Mouse (Mus musculus) C2C12 (cell line): ENCODE measurements around the gene Dpy19l3. TPM values are rescaled to one million over a fixed set of nuclear protein-coding genes. Genes with fewer than 3 reads are reported as not detected.

ENCODE experiments used
- H3K27me3 ChIP-seq: one replicate; pipeline ENCODE4 v1.6.1; 2011; ENCODE audit not compliant: control insufficient read depth, insufficient read depth, insufficient read length
- H3K36me3 ChIP-seq: one replicate; pipeline ENCODE4 v1.6.1; 2011; ENCODE audit not compliant: control insufficient read depth, insufficient read depth
- H3K4me3 ChIP-seq: one replicate; pipeline ENCODE4 v1.5.1; 2011; ENCODE audit warnings: mild to moderate bottlenecking, control low read depth; ENCODE audit not compliant: poor library complexity, insufficient read depth, severe bottlenecking
- H3K79me2 ChIP-seq: one replicate; pipeline ENCODE4 v1.6.1; 2011; ENCODE audit not compliant: control insufficient read depth, insufficient read depth
- H3K79me3 ChIP-seq: one replicate; pipeline ENCODE4 v1.6.1; 2011; ENCODE audit warnings: low read depth, control low read depth
- H3ac ChIP-seq: one replicate; pipeline ENCODE3; 2011; ENCODE audit warnings: low read depth; ENCODE audit not compliant: control insufficient read depth, insufficient read length
- CEBPB ChIP-seq: IDR thresholded peaks from one replicate; pipeline ENCODE4 v1.6.1; 2011; ENCODE audit warnings: low read depth, mild to moderate bottlenecking, control low read depth, moderate library complexity
- CTCF ChIP-seq: IDR thresholded peaks from one replicate; pipeline ENCODE4 v1.5.1; 2011; ENCODE audit not compliant: control insufficient read depth, insufficient read depth, insufficient read length
- FOSL1 ChIP-seq: IDR thresholded peaks from one replicate; pipeline ENCODE4 v1.8.0; 2011; ENCODE audit warnings: mild to moderate bottlenecking, low read length; ENCODE audit not compliant: poor library complexity, insufficient read depth, severe bottlenecking
- MAX ChIP-seq: IDR thresholded peaks from one replicate; pipeline ENCODE4 v1.6.1; 2011; ENCODE audit warnings: mild to moderate bottlenecking, control low read depth
- MYOD1 ChIP-seq: IDR thresholded peaks from one replicate; pipeline ENCODE4 v1.6.1; 2011; ENCODE audit warnings: low read depth; ENCODE audit not compliant: control insufficient read depth, insufficient read length
- MYOG ChIP-seq: IDR thresholded peaks from one replicate; pipeline ENCODE4 v1.6.1; 2011; ENCODE audit not compliant: control insufficient read depth, insufficient read length; ENCODE audit errors: extremely low read depth
- USF1 ChIP-seq: IDR thresholded peaks from one replicate; pipeline ENCODE4 v1.6.1; 2011; ENCODE audit warnings: low read depth, mild to moderate bottlenecking, control low read depth, moderate library complexity
- long read RNA-seq, 2 experiments: library from polyadenylated mRNA; unstranded; transcript quantifications; one replicate each; pipeline ENCODE4 v2.0.0; 2019 to 2020
- polyA plus RNA-seq: library from polyadenylated mRNA; unstranded; fragments of >200 nt; fragmentation: generic; extraction: Trizol; gene quantifications from one replicate; pipeline ENCODE4 v1.2.1, GENCODE M21; 2012; ENCODE audit warnings: missing spikeins

The Dpy19l3 gene
- polyA plus RNA-seq, result 8.2 TPM
- long read RNA-seq, experiment 1, partial matches to known transcripts, result 0 of 1 reads
- long read RNA-seq, experiment 1, other reads (novel, unspliced or antisense), result 1 of 1 reads
- long read RNA-seq, experiment 2, full-length matches to known transcripts, result 24 of 38 reads
- long read RNA-seq, experiment 2, partial matches to known transcripts, result 2 of 38 reads
- long read RNA-seq, experiment 2, other reads (novel, unspliced or antisense), result 12 of 38 reads

DNA sequence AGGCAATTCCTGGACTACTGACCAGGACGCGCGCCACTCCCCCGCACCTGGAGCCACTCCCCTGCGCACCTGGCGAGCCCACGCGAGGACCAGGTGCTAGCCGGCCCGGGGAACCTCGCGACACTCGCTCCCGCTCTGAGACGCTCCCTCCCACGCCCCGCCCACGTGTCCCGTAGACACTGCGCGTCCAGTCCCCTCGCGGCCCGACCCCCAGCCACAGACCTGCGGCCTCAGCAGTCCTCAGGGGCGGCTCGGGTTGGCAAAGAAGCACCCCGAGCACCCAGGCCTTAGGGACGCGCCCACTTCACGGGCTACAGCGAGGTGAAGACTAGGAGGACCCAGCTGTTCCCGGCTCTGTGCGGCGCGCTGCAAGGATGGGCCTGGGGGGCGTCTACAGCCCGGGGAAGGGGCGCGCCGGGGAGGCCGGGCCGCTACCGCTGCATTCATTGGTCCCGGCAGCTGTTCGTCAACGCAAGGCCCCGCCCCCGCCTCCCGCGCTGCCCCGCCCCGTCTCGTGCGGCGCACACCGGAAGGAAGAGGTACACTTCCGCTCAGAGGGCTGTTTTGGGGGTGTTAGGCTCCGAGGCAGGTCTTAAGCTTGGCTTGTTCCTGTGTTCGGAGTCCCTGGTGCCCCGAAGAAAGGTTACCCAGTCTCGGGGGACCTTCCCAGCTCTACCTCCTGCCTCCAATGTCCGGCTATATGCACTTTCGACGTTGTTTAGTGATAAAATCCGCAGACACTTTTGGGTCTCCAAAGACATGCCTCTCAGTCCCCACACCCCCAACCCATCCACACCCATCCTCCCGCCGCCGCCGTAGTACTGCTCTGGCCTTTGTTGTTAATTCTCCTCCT is at the start of gene Dpy19l3:
Gene Dpy19l3 (minus strand): TSS at position 422 of the 853 bp plus-strand sequence.
- Histone ChIP-seq H3K79me2 (no peaks in the 10 kb centered on the region), H3K79me3 (no peaks in the 10 kb centered on the region), H3K36me3 (peaks cover 4% of the 10 kb centered on the region), H3K27me3 (no peaks in the 10 kb centered on the region), H3K4me3 (peak within 1 kb of the TSS; percentile 51), H3ac (peak within 1 kb of the TSS; percentile 83)
- no peak for TF ChIP-seq MAX
- no peak for TF ChIP-seq MYOG
- TF ChIP-seq USF1, result no peak
- TF ChIP-seq CEBPB, result no peak
- TF ChIP-seq MYOD1, result no peak
- TF ChIP-seq CTCF, result no peak
- no peak for TF ChIP-seq FOSL1

DNA sequence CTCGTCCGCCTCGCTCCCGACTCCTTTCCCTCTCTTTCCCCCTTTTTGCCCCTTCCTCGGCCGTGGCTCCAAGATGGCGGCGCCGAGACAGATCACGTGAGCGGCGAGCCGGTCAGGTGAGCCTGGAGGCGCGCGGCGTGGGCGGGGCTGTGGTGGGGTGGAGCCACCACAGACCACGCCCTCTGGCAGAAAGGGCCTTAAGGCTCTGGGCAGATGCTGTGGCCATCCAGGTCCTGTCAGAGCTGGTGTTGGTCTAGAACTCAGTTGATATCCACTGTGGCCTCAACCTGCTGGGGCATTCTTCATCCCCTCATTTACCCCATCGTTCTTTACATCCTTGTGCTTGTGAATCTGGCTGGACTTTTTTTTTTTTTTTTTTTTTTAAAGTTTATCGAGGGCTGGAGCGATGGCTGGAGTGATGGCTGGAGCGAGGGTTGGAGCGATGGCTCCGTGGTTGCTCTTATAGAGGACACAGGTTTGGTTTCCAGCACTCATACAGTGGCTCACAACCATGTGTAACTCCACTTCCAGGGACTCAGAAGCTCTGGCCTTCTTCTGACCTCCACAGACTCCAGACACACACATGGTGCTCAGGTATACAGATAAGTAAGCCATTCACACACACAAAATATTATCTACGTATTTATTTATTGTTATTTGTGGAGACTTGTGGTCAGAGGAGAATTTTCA is 48.8 kb upstream of the Dpy19l3 start, which contains the start of gene Zfp507:
Gene Zfp507 (minus strand): TSS at position 98 of the 690 bp plus-strand sequence.
- peaks cover 30% of the 10 kb centered on the region for H3K36me3 ChIP-seq
- no peaks in the 10 kb centered on the region for H3K27me3 ChIP-seq
- H3K4me3 ChIP-seq, result peak within 1 kb of the TSS; percentile 64
- H3K79me2 ChIP-seq, result peaks cover 44% of the 10 kb centered on the region
- peak within 1 kb of the TSS; percentile 90 for H3ac ChIP-seq
- H3K79me3 ChIP-seq, result peaks cover 27% of the 10 kb centered on the region
- TF ChIP-seq MYOG (no peak), CTCF (no peak), MAX (peak; percentile 76), FOSL1 (no peak), USF1 (peak; percentile 95)

DNA sequence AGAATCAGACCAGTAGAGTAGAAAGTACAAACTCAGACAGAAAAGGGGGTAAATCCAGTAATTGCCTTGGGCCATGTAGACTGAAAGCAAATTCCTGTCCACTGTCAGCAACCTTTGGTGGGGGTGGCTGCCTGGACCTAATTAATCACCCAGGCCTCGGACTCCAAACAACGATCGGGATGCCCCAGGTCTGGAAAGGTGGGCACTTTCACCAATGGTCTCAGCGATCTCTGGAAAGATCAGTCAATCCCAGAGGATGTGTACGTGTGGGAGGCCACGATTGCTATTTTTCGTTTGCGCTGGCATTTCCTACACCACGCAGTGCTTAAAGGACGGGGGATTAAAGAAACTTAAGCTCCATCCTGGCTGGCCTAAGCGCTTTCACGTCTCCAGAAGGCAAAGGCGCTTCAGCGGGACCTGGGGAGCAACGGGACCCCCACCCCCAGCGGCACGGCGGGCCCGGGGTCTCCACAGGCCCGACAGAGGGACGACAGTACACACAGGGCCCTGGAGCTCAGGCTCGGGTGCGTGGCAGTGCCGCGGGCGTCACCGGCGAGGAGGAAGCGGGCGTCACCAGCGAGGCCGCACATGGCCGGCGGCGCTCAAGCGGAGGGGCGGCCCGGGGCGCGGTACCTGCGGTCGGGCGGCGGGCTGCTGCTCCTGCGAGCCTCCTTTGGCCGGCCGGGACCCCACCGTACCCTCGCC is 48.1 kb upstream of the Dpy19l3 start:
- TF ChIP-seq CTCF (no peak), USF1 (no peak), MYOD1 (no peak), MYOG (no peak), MAX (no peak), CEBPB (no peak), FOSL1 (no peak)

DNA sequence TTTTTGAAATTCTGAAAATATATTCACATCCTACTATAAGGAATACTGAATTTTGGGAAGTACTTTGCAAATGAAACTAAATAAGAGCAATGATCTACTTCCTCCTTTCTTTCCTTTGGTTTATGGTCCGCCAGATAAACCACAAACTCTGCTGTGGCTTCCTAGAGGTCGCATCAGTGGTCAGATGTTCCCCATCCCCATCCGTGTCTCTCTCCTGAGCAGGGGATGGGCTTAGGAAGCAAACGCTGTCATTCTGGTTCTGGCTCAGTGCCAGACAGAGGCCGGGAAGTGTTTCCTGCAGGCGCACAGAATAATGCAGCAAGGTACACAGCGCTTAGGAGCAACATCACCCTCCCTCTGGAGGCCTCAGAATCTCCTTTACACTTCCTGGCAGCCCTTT is 41.9 kb upstream of the Dpy19l3 start:
- H3K36me3 ChIP-seq, result peaks cover 87% of the 10 kb centered on the region
- H3ac ChIP-seq, result no peak overlapping the region
- no peaks in the 10 kb centered on the region for H3K27me3 ChIP-seq
- H3K79me3 ChIP-seq, result peaks cover 22% of the 10 kb centered on the region
- H3K4me3 ChIP-seq, result no peak overlapping the region
- TF ChIP-seq USF1 (no peak), MAX (no peak), MYOG (no peak), CEBPB (no peak), FOSL1 (no peak), MYOD1 (no peak), CTCF (no peak)
- peaks cover 51% of the 10 kb centered on the region for H3K79me2 ChIP-seq

More for the DNA sequence above, 48.1 kb upstream of the Dpy19l3 start:
- H3K79me2 ChIP-seq, result peaks cover 51% of the 10 kb centered on the region
- H3K36me3 ChIP-seq, result peaks cover 35% of the 10 kb centered on the region
- peaks cover 28% of the 10 kb centered on the region for H3K79me3 ChIP-seq
- H3ac ChIP-seq, result peak overlapping the region; percentile 90
- H3K27me3 ChIP-seq, result no peaks in the 10 kb centered on the region
- H3K4me3 ChIP-seq, result peak overlapping the region; percentile 64

DNA sequence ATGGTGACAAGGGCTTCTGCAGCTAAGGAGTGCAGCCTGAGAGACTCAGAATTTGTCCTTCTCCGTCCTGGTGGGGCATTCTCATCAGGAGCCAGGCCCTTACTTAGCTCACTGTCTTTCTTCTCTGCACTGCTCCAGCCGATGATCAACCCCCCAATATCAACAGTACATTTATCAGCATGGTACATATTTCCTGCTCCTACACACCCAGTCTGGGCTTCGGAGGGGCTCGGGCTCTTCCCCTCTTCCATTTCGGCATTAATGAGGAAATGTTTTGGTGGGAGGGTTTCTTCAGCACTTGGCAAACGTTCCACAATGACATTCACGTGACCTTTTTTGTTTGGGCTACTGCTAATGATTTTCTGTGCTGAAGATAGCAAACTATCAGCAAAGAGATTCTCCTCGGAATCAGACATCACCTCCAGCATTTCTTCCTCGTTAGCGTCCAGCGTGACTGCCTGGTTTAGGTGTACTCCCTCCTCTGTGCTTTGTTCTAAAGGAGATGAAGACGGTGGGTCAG is 40.0 kb upstream of the Dpy19l3 start:
- peaks cover 36% of the 10 kb centered on the region for H3K79me2 ChIP-seq
- H3K36me3 ChIP-seq, result peaks cover 85% of the 10 kb centered on the region
- peaks cover 9% of the 10 kb centered on the region for H3K79me3 ChIP-seq
- no peak overlapping the region for H3ac ChIP-seq
- H3K4me3 ChIP-seq, result no peak overlapping the region
- H3K27me3 ChIP-seq, result no peaks in the 10 kb centered on the region
- TF ChIP-seq MYOD1, result no peak
- no peak for TF ChIP-seq USF1
- TF ChIP-seq CTCF, result no peak
- no peak for TF ChIP-seq MYOG
- TF ChIP-seq CEBPB, result no peak
- TF ChIP-seq FOSL1, result no peak
- no peak for TF ChIP-seq MAX
